Mouse (Mus musculus) MN1 (cell line): ENCODE data around the gene Gtdc1.
A peak's percentile ranks its signal among the peaks of the same experiment; 100 is the strongest.

Experiments used
- DNase-seq: peaks from one replicate; pipeline ENCODE4 v3.0.0-alpha.2; 2016; ENCODE audit warnings: low spot score

Gtdc1 gene

DNA sequence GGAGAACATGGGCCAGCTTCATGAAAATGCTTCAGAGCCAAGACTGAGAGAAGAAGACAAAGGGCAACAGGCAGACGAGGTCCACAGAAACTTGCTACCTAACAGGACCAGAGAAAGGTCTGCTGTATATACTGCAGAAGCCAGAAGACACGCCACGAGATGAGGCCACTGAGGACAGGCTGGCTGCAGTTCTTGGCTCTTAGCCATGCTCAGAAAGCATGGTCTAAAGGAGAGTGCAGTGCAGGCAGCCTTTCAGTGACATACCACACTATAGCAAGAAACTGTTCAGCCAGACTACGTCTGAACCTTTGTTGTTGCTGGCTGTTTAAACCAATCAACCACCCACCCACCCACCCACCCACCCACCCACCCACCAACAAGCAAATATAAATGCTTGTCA is 336.6 kb downstream of the Gtdc1 start:
- no peak for DNase-seq

GRCm38 (mm10) chr2:44584061-44584460 is 343.4 kb downstream of the Gtdc1 start:
- DNase-seq, result no peak

- DNase-seq, result no peak
Measured at GRCm38 (mm10) chr2:44583491-44583890, 344.0 kb downstream of the Gtdc1 start.

- DNase-seq, result no peak
Measured at GRCm38 (mm10) chr2:44571810-44572209, 355.6 kb downstream of the Gtdc1 start.

DNA sequence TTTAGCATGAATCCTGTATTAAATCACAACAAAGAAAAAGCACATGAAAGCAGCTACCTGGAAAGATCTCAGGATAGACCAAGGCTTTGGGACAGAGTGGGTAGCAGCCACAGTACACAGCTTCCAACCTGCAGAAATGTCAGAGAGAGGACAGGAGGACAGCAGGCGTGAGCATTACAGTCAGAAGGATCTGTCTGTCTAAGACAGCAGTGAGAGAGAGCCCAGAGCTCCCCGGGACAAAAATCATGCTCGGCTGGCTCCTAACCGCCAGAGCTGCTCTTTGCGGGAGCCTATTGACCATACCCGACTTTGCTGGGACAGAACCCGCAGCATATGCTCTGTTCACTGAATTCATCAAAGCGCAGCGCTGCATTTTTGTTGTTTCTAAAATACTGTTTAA is 356.3 kb downstream of the Gtdc1 start:
- no peak for DNase-seq

- no peak for DNase-seq
Measured at GRCm38 (mm10) chr2:44569140-44569952, 358.1 kb downstream of the Gtdc1 start.

DNA sequence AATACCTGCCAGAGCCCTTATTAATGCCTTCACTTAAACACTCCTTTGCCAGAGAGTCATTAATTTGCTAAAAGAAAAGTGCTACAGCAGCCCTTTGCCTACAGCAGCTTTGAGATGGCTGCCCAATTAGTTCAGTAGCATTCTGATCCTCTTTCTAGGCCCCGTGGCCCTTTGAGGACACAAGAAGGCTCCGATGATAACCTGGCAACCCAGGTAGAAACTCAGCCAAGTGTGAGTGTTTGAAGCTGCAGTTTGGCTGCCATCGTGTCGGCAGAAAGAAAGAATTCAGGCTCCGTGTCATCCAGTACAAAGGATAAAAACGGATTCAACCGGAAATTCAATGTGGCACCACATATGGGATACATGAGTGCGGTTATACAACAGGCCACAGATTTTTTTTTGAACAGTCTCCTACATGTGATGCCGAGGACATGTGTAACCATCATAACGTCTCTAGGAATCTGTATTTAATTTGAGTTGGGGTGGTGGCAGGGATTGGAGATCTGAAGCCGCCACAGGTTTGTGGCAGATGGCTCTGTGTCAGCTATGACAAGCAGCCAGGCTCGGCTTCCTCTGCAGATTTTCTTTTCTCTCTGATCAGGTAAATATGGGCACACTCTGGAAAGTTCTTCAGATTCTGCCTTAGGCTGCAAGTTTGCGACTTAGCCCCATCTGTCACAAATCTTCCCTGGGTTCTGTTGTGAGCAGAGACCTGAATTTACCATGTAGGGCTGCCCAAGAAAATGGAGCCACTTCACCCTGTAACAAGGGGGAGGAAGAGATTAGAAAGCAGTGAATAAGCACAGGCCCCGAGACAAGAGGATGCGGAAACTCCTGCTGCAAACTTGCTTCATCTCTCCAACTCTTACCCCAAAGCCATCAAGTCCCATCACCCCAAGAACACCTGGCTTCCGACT is 362.4 kb downstream of the Gtdc1 start:
- no peak for DNase-seq

GRCm38 (mm10) chr2:44561789-44562188 is 365.7 kb downstream of the Gtdc1 start:
- no peak for DNase-seq

GRCm38 (mm10) chr2:44559242-44559944 is 368.1 kb downstream of the Gtdc1 start:
- DNase-seq, result no peak

DNA sequence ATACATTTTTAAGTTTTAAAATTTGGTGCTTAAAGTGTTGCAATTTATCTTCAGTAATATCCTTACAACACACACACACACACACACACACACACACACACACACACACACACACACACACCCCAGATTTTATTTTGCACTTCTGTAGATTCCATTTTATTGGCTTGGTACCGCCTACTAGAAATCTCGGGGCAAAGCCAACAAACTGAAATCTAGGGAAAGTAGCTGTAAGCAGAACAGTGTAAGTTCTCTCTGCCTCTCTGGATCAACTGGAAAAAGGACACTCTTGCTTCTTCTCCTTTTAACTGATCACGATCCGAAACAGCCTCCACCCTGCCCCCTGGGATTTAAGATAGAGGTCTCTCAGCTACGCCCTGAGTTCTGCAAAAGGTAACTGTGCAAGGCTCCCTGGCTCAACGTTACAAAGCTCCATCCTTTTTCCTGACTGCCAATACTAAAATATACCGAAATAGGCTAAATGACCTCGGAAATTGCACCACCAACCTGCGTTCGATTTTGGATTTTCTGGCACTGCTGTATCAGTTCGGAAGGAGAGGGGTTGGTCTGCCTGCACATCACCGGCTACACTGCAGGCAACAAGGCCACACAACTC is 369.7 kb downstream of the Gtdc1 start:
- no peak for DNase-seq

- peak; percentile 17 for DNase-seq
Measured at GRCm38 (mm10) chr2:44556861-44557592, 370.4 kb downstream of the Gtdc1 start.

GRCm38 (mm10) chr2:44554716-44555115 is 372.7 kb downstream of the Gtdc1 start:
- DNase-seq, result no peak

GRCm38 (mm10) chr2:44549311-44549710 is 378.1 kb downstream of the Gtdc1 start:
- DNase-seq, result no peak

DNA sequence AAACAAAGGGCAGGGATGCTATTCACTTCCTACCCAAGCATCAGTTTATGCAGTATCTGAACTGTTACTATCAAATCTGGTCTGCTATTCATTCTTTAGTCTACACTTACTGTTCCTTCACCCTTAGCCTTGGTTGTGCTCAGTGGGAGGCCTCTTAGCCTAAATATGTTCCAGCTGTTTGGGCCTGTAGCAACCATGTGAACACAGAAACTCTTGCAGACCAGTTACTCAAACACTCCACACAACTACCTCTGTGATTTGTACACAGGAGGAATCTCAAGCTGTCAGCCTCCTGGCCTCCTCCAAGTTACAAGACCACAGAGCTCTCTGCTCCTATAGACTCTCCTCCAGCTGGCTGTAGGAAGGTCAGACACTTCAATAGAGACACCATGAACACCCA is 384.7 kb downstream of the Gtdc1 start:
- no peak for DNase-seq

DNA sequence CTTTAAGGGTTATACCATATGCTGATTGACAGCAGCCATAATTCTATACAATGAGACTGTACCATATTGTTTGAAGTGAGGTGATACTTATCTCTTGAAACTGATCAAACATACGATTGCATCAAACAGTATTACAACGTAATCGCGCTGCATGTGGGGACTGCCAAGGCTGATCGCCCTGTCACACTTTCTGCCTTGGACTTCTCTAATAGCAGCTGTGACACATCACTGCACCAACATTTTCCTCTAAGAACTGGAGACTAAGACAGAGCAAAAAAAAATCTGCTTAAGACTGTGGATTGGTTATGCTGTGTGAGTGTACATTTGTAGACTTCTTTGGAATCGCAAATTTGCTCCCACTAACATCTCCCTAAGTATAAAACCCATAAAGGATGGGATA is 385.7 kb downstream of the Gtdc1 start:
- DNase-seq, result no peak

DNA sequence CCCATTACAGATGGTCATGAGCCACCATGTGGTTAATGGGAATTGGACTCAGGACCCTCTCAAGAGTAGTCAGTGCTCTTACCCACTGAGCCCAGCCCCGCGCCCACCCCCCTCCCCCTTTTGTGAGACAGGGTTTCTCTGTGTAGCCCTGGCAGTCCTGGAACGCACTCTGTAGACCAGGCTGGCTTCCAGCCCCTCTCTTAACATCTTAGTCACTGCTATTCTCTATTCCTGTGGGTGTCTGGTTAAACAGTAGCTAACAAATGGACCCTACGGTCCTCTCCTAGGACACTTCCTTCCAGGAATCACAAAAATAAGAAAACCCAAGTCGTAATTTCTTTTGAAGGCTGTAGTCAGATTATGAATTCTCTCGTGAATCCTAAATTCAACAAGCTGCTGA is 386.6 kb downstream of the Gtdc1 start:
- DNase-seq, result no peak

- no peak for DNase-seq
Measured at GRCm38 (mm10) chr2:44539121-44539634, 388.3 kb downstream of the Gtdc1 start.

GRCm38 (mm10) chr2:44538135-44538534 is 389.3 kb downstream of the Gtdc1 start:
- DNase-seq, result no peak

- DNase-seq, result no peak
Measured at GRCm38 (mm10) chr2:44535760-44536159, 391.7 kb downstream of the Gtdc1 start.

GRCm38 (mm10) chr2:44535136-44535675 is 392.3 kb downstream of the Gtdc1 start:
- DNase-seq, result no peak
